Mouse (Mus musculus) adrenal gland, adult (tissue): ENCODE measurements around the gene Snrpe.

ENCODE experiments used
- DNase-seq, 2 experiments: peaks; one replicate each; pipeline ENCODE4 v3.0.0; 2022 to 2023; ENCODE audit warnings: low spot score in 1 of 2; ENCODE audit not compliant: inconsistent age in 2 of 2

Gene Snrpe

GRCm38 (mm10) chr1:133609771-133610502, at the start of gene Snrpe:
TSS of gene Snrpe (minus strand) at chr1:133610291.
- DNase-seq: peak; percentile 96 to 99

GRCm38 (mm10) chr1:133658878-133659277, 48.8 kb upstream of the Snrpe start:
- DNase-seq: peak in 1 of 2 experiments; percentile 50

- DNase-seq: no peak
Measured at GRCm38 (mm10) chr1:133656811-133657210, 46.7 kb upstream of the Snrpe start.

- no peak for DNase-seq
Measured at GRCm38 (mm10) chr1:133653033-133653432, 42.9 kb upstream of the Snrpe start.

DNA sequence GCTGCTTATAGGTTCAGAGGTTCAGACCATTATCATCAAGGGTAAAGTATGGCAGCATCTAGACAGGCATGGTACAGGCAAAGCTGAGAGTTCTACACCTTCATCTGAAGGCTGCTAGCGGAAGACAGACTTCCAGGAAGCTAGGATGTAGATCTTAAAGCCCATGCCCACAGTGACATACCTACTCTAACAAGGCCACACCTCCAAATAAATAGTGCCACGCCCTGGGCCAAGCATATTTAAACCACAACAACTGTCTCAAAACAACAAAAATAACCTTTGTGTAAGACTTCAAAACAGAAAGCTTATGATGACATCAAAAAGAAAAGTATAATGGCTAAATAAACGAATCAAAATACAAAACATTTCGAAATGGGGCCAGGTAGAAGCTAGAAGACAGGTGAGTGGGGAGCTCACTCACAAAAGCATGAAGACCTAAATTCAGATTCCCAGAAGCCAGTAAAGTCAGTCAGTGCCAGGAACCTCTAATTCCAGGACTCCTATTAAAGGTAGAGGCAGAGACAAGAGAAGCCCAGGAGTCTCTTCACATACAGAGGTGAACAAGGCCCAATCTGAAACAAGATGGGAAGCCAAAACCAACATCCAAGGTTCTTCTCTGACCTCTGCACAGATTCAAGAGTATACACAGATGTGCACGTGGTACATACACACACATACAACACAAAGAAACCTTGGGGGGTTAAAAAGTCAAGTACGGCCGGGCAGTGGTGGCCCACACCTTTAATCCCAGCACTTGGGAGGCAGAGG, 40.4 kb upstream of the Snrpe start:
- DNase-seq: no peak

DNA sequence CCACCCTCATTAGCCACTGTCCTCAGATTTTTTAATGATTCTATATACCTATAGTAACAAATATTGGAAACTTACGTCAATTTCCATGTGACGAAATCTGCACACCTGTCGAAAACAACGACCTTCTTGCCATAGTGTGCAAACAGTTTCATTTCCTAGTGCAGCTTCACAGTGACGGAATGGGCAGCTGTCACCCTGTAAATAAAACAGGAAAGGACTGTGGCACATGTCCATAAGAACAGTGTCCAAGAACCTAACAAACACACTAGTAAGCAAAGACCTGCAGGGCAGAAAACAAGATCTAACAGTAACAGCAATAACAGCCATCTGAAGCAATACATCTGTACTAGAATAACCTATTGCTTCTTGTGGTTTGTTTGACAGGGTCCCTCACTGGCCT, 35.6 kb upstream of the Snrpe start:
- DNase-seq: no peak

DNA sequence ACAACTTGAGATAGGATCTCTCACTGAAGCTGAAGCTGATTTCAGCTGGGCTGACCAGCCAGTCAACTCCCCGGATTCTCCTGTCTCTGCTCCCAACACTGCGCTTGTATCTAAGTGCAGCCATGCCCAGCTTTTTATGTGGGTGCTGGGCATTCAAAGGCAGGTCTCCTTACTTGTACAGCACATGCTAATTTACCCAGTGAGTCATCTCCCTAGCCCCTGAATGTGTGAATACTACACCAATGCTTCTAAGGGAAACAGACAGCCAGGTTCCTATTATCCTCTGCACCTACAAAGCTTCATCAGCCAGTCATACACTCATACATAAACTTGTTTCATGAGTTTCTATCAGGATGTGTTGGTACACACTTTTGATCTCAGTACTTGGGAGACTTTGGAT, 31.1 kb upstream of the Snrpe start:
- DNase-seq: no peak

GRCm38 (mm10) chr1:133638517-133638916, 28.4 kb upstream of the Snrpe start:
- no peak for DNase-seq

GRCm38 (mm10) chr1:133632168-133632567, 22.1 kb upstream of the Snrpe start:
- no peak for DNase-seq

DNA sequence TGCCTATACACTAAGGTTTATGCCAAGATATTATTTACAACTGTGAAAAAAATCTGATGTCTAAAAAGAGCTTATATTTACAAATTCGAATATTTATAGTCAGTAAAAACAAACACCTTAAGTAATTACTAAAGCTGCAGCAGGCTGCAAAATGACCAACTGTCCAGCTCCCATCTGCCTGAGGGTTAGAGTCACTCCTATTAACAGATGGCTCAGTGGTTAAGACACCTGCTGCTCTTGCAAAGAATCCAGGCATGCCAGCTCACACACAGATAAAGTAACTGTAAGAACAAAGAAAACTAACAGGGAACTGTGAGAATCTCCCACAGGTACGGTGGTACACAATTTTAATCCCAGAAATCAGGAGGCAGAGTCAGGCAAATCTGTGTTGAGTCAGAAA, 15.0 kb upstream of the Snrpe start:
- DNase-seq: no peak

DNA sequence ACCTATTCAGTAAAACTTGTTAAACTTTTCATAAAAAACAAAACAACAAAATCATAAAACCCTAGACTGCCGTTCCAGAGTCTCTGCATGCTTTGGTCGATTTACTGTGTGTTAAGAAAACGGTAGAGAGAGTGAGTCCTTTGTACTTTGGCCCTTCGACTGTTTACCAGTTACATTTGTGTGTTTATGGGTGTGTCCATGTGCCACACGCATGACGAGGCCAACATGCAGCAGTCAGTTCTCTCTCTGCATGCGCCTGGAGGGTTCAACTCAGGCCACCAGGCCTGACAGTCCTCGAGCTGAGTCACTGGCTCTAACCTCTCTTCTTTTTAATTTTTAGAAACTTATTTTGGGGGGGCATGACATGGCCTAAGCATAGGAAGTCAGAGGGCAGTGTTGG, 8.2 kb upstream of the Snrpe start:
- DNase-seq: no peak

- no peak for DNase-seq
Measured at GRCm38 (mm10) chr1:133617908-133618307, 7.8 kb upstream of the Snrpe start.

DNA sequence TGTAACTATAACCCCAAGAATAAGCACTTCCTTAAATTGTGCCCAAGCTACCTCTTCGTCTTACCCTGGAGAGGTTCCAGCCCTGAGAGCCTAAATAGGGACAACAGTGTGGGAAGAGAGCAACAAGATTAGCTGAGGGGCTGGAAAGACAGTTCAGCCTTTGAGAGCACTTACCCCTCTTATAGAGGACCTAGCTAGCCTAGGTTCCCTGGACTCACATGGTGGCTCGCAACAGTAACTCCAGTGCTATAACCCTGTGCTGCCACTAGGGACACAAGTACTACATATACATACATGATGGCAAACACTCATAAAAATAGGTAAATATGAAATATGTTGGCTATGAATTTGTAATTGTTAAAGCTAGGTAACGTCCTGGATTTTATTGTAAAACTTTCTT, 3.7 kb upstream of the Snrpe start:
- DNase-seq: no peak

DNA sequence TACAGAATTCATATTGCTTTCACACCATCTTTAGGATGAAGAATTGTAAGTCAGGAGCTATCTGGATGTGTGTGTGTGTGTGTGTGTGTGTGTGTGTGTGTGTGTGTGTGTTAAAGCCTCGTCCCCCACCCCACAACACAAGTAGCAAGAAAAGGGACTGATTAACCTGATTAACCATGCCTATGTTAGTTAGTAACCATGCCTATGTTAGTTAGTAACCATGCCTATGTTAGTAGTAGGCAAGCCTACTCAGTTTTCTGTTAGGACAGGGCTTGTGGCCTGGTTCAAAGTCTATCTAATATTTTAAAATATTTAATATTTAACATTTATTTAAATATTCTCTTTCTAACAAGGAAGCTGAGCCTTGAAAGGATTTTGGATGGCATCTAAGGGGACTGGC, 1.3 kb upstream of the Snrpe start:
- no peak for DNase-seq

- no peak for DNase-seq
Measured at GRCm38 (mm10) chr1:133610601-133611000, 510 bp upstream of the Snrpe start.

DNA sequence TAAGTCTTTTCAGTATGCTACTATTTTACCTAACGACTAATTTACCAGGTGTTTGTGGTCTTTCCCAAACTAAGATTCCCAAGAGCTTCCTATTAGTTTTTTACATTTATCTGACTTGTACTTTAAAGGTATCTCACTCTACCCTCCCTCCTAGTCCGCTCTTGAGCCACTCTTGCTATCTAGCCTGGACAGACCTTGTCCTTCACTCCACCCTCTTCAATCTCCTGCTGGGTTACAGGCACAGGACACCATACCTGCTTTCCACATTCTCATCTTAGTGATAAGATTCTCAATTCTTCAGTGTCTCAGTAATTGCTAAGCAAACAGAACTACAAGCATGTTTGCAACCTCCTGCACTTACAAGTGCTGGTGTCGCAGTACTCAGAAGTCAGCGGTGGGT, 6.9 kb downstream of the Snrpe start:
- no peak for DNase-seq

- no peak for DNase-seq
Measured at GRCm38 (mm10) chr1:133596298-133597007, 13.6 kb downstream of the Snrpe start.

DNA sequence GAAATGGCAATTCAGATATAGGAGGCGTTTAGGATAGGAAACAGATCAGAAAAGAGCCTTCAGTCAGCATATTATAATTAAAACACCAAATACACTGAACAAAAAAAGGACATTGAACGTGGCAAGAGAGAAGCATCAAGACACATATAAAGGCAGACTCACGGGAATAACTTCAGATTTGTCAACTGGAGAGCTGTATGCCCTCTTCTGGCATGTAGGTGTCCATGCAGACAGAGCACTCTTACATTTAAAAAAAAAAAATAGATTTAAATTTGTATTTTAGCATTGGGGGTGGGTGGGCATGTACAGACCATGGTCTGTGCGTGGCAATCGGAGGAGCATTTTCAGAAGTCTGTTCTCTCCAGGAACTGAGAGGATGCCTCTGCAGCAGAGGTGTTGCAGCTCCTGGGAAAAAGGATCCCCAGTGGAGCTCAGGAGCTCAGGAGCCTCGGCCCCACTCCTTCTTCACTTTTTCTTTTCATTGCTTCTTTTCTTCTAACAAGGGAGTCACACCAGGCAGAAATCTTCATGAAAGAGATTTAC, 24.0 kb downstream of the Snrpe start:
- no peak for DNase-seq

DNA sequence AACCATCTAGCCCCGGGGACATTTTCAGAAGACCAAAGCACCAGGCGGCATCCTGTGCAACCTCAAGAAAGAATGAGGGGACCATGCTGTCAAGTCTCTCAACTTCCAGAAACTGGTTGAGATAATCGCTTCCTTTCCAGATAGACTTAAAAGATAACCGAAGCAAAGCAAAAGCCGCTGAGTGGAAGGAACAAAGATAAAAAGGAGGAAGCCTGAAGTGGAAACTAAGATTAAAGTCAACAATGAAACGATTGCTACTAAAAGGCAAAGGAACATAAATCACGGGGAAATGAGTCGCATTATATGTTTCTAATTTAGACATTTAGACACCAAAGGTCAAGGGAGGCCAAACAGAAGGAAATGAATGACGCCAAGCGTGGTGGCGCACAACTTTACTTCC, 38.8 kb downstream of the Snrpe start:
- no peak for DNase-seq
